Mouse (Mus musculus) large intestine, adult 2 months (tissue): ENCODE measurements around the gene Gpnmb. TPM values are rescaled to one million over a fixed set of nuclear protein-coding genes. Genes with fewer than 3 reads are reported as not detected.

Experiments
- DNase-seq: peaks from one replicate; pipeline ENCODE4 v3.0.0-alpha.2; 2012; ENCODE audit warnings: low read depth, low spot score
- WGBS: fragments of 180-500 bp; shearing (Covaris S2); methylation state at CpG from one replicate; pipeline ENCODE4 v1.1.7; 2018; 5-methylcytosine and 5-hydroxymethylcytosine counted together
- polyA plus RNA-seq: library from polyadenylated mRNA; depleted of rRNA; stranded (reverse); fragments of >200 nt; gene quantifications from 2 replicates; pipeline ENCODE4 v1.2.3, GENCODE M21; 2012

The Gpnmb gene
- polyA plus RNA-seq, 1 experiment: 2.4 TPM

DNA sequence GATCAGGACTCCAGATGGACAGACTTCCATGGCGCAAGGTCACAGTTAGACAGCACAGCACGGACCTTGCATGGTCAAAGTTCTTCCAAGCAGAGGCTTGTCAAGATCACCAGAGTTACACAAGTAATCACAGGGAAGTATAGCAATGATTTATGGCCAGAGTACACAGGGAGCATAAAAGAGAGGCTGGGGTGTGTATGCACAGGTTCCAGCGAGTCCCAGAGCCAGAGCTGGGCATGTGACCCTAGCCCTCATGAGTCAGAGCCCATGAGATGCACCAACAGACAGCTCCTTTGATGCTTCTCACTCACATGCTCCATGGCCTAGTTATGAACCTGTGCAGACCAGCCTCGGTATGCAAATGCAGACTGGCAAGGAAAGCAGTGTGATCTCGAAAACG, 8.3 kb upstream of the Gpnmb start:
- DNase-seq: peak; percentile 54
- 27% methylated on average over 6 of the region's 6 CpGs for WGBS

DNA sequence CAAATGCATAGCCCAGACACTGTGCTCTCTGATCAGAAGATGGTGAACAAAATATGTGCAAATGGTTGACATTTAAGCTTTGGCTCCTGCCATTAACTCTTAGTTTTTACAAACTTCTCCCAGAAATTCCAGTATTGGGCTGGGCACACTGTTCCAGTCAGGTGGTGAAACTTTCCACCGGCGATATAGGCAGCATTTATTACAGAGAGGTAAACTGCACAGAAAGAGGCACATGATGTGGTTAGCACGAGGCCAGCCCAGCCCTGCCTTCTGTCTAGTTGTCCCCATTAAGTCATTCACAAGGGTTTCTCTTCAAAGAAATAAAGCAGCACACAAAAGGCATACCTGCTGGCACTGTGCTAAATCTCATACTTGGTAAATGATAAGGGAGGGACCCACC, 7.6 kb upstream of the Gpnmb start:
- 29% methylated on average over 3 of the region's 3 CpGs for WGBS
- no peak for DNase-seq

DNA sequence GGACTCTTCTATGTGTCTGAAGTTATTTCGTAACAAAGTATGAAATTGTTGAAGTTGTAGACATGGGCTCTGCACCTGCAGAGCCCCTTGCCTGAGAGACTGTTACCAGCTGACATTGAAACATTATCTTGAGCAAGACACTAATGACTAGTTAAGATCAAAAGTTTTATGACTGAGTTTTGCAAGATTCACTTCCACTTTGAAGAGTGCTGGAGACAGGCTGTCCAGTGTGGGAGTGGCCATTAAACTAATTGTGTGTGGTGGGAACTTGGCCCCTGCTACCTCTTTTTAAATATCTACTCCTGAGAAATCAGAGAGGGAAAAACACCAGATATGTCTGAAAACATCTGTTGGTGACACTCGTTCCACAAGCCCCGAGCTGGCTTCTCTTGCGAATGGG, 5.1 kb upstream of the Gpnmb start:
- no peak for DNase-seq
- 71% methylated on average over 4 of the region's 4 CpGs for WGBS

DNA sequence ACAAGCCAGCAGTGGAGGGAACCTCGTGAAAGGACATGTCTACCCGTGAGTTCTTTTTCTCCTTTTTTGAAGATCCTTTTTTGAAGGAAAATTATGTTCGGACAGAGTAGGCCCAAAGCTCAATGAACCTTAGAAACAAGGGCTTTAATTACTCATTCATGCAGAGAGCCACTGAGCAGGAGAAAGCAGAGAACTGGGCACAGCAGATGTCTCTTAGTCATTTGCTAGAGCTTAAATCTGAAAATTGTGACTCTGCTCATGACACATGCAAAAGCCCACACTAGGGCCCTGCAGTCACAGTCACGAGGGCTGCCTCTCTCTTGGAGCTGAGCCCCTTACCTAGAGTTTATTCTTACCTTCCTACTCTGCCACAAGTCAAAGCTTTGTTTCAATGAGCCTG, 3.6 kb upstream of the Gpnmb start:
- no peak for DNase-seq
- WGBS: 83% methylated on average over 4 of the region's 4 CpGs

DNA sequence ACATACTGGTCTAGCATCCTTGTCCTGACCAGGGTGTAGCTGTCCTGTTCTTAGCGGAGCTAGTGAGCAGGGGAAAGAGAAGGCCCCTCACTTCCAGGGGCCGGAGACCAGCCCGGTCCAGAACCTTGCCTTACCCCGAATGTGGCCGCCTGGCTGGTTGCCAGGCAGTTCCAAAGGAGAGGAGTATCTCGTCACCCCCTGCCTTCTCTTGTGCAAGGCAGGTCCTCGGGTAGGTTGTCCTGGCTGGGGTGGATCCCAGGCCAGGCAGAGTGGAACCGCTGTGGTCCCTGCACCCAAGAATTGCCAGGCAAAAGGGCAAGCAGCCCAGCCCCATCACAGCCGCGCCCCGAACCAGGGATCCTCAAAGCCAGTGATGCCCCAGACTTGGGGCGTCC, 919 bp downstream of the Gpnmb start:
- WGBS: 41% methylated on average over 12 of the region's 12 CpGs
- DNase-seq: no peak

DNA sequence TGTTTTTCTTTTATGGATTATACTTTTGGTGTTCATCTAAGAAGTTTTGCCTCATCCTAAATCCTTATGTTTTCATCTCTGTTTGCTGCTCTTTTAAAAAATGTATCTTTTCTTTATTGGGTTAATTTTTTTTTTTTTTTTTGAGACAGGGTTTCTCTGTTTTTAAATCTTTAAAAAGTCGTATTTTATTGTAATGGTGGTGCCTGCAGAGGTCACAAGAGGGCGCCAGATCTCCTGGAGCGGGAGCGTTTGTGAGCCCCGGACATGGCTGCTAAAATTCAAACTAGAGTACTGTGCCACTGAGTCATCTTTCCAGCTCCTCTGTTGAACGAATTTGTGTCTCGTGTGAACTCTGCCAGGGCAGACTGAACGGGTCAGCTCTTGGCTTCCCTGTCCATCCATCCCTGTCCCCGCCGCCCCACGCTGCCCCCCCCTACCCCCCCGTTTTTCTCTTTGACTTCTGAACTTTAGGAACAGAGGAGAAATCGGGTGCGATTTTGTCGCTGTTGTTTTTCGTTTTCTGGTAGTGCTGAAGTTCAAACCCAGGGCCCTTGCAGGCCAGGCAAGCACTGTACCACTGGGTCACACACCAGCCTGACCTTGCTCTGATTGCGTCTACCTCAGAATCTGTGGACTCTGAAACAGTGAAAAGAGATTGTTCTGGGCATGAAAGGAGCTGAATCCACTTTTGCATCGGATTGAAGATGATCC, 3.3 kb downstream of the Gpnmb start:
- DNase-seq: no peak

DNA sequence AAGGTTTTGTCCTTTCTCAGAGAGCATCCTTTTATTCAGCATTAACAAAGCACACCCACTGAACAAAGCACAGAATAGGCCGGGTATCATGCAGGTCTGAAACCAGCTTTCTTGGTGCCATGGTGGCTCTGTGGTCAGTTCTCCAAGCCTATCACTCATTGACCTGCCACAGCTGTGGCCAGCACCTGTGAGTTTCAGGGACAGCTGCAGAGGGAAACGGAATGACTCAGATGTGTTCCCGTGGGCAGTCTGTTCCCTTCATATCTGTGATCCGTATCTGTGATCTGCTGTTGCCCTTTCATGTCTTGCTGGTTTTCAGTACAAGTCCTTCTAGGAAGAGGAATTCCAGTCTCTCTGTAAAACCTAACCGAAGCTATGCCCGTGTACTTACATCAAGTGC, 10.2 kb downstream of the Gpnmb start:
- WGBS: 73% methylated on average over 6 of the region's 6 CpGs
- DNase-seq: no peak

More for the DNA sequence above, 3.3 kb downstream of the Gpnmb start:
- WGBS: 14% methylated on average over 18 of the region's 18 CpGs

DNA sequence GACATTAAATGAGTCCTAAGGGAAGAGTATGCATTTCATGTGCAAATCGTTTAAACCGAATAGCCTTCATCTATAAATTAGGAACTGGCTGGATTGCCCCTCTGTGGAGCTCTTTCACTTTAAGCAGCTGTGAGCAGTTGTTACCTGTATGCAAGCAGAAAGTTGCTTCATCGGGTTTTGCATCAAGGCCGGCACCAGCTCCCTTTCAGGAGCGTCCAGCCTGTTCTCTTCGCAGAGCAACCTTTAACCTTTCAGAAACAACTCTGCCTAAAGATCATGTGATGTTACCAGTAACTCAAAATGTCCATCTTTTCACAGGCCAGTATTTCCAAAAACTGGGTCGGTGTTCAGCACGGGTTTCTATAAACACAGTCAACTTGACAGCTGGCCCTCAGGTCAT, 10.6 kb downstream of the Gpnmb start:
- 62% methylated on average over 8 of the region's 8 CpGs for WGBS
- no peak for DNase-seq

DNA sequence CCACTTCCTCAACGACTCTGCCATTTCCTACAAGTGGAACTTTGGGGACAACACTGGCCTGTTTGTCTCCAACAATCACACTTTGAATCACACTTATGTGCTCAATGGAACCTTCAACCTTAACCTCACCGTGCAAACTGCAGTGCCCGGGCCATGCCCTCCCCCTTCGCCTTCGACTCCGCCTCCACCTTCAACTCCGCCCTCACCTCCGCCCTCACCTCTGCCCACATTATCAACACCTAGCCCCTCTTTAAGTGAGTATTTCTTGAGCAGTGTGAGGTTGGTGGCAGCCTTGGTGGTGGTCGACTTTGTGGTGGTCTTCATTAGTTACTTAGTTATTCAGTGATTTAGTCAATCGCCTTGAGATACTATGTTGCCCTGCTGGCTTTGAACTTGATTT, 11.5 kb downstream of the Gpnmb start:
- WGBS: 62% methylated on average over 10 of the region's 10 CpGs
- no peak for DNase-seq

DNA sequence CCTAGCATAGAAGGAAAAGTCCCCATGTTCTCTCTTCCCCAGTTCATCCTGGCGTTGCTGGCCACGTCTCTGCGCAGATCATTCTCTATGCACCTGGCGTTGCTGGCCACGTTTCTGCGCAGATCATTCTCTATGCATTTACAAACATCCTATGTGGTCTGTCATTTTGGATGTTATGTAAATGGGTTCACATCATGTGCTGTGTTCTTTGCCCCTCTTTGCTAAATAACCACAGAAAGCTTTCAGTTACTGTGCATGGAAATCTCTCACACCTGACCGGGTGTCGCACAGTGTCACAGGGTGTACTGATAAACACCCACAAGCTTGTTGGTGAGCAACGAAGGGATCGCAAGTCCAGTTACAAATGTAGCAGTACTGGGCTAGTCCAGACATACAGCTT, 12.0 kb downstream of the Gpnmb start:
- DNase-seq: no peak
- WGBS: 88% methylated on average over 10 of the region's 10 CpGs

DNA sequence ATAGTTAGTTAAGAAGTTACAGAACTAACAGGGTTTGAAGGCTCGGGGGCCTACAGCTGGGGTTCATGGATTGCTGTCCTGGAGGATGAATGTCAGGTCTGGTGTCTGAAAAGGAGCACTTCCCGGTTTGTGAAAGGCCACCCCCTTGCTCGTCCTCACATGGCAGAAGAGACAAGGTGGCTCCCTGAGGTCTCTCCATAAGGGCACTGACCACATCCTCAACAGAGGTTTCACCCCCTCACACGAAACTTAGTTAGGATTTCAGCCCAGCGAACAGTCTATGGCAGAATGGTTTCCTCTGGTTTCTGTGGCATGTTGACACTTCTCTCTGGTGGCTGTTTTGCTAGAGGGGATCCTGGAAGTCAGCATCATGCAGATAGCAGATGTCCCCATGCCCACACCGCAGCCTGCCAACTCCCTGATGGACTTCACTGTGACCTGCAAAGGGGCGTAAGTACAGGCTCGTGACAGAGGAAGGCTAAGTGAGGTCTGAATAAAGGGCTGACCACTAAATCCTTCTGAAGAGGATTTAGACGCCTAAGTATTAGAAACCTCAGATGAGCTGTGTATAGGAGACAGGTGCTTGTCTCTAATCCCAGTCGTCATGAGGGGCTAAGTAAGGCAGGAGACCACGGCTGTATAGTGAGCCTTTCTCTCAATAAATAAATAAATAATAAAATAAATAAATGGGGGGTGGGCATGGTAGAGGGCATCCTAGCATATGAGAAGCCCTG, 14.5 kb downstream of the Gpnmb start:
- DNase-seq: no peak
- 69% methylated on average over 11 of the region's 11 CpGs for WGBS

DNA sequence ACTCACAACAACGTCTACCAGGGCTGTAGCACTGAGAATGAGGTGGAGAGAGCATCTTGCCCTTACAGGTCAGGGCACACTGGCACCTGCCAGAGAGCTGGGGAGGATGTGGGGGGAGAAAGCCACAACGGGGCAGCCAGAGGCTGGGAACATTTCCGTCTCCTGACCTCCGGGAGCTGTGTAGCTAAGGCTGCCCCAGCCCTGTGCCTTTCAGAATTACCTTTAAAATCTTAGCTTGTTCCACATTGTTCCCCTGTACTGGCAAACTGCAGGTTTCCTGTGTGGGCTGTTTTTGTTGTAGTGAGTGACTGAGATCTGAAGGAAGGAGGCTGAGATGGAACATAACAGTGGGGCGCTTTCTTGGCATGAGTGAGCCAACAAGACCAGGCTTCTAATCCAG, 15.8 kb downstream of the Gpnmb start:
- no peak for DNase-seq
- WGBS: 54% methylated on average over 5 of the region's 5 CpGs

DNA sequence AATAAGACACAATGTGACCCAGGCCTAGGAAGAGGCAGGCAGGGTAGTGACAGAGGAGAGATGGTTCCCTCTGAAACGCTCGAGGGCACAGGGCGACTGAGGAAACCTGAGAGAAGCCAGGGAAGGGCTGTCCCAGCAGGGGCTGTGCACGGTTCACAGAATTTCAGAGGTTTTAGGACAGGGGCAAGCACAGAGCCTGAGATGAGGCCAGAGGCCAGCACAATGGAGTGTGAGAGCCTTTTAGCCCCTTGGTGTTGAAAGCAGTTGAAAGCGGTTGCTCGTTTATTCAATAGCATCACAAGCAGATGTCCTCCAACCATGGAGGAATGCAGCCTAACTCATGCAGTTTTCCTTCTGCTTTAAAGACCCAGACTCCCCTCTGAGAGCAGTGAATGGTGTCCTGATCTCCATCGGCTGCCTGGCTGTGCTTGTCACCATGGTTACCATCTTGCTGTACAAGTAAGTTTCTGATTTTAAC, 18.9 kb downstream of the Gpnmb start:
- no peak for DNase-seq
- WGBS: 62% methylated on average over 7 of the region's 7 CpGs

DNA sequence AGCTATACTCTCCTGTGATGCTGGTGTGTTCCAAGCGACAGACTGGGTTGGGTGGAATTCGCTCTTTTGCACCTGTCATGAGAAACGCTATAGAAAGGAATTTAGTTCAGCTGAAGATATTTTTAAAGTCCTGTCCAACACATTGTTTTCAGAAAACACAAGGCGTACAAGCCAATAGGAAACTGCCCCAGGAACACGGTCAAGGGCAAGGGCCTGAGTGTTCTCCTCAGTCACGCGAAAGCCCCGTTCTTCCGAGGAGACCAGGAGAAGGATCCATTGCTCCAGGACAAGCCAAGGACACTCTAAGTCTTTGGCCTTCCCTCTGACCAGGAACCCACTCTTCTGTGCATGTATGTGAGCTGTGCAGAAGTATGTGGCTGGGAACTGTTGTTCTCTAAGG, 19.7 kb downstream of the Gpnmb start:
- WGBS: 83% methylated on average over 9 of the region's 9 CpGs
- DNase-seq: no peak

DNA sequence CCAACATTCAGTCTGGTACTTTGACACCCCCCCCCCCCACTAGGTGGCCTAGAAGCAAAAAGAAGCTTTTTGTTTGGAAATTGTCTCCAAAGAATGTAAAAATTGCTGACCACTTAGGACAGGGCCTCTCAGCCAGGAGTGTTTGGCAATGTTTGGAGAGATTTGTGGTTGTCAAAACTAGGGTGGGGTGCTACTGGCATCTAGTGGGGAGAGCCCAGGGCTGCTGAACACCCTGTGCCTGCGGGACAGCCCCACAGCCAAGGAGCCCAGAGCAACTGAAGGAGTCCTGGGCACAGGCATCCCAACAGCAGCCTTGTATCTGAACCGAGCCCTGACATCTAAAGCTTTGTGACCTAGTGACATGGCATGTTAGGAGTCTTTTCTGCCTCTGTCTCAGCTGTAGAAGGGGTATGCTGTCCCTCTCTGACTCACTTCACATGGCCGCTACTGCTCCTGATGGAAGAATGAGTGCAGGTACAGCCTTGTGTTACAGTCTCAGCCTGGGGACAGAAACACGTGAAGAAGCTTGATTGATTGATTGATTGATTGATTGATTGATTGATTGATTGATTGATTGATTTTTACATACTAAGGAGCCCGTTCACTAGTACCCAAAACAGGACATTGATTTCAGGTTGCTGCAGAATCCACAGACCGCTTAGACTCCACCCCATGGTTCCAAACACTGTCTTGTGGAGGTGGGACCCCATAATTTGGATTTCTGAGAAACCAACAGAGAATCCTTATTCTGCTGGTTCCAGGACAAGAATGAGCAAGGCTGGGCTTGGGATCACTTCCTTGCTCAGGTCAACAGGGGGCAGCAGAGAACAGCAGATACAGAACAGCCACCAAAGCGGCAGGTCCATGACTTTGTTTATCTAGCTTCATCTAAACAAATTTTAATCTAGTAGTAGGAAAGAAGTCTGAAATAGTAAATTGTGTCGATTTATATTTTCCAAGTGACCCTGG, 21.0 kb downstream of the Gpnmb start:
- WGBS: 36% methylated on average over 8 of the region's 8 CpGs
- peak; percentile 45 for DNase-seq

DNA sequence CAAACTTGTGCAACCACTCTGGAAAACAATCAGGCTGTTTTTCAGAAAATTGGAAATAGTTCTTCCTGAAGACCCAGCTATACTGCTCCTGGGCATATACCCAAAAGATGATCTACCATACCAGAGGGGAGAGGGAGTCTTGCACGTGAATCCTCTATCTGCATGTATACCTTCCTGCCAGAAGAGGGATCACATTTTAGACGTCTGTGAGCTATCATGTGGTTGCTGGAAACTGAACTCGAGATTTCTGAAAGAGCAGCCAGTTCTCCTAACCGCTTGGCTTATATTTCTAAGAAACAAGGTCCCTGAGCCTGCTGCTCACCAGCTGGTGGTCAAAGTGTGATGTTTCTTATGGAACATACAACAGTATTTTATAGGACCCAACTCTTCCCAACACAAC, 32.0 kb downstream of the Gpnmb start:
- WGBS: 33% methylated on average over 4 of the region's 4 CpGs
- DNase-seq: no peak

DNA sequence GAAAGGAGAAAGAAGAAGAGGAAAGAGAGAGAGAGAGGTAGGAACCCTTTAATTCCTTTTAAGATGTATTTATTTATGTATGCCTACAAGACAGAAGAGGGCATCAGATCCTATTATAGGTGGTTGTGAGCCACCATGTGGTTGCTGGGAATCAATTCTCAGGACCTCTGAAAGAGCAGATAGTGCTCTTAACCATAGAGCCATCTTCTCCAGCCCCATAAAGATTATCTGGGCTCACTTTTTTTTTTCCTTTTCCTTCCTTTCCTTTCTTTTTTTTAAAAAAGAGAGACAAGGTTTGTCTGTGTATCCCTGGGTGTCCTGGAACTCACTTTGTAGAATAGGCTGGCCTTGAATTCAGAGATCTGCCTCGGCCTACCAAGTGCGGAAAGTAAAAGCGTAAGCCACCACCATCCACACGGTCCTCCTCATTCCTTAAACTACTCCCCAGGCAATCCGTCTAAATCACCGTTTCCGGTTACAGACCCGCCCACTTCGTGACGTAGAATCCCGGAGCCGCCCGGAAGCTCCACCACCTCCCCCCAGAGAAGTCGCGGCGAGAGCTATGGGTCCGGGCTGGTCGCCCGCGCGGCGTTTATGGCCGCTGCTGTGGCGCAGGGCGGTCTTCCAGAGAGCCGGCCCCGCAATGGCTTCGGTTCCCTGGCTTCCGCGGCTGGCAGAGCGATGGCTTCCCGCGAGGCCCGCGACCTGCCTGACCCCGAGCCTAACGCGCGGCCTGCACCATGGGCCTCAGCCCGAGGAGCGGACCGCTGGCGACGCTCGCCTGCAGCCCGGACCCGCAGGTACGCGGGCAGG, 37.2 kb downstream of the Gpnmb start, which contains the start of gene Malsu1:
TSS of gene Malsu1 (plus strand) at position 492 of the 813 bp plus-strand sequence.
- peak; percentile 88 for DNase-seq
- under 1% methylated on average over 49 of the region's 49 CpGs for WGBS

DNA sequence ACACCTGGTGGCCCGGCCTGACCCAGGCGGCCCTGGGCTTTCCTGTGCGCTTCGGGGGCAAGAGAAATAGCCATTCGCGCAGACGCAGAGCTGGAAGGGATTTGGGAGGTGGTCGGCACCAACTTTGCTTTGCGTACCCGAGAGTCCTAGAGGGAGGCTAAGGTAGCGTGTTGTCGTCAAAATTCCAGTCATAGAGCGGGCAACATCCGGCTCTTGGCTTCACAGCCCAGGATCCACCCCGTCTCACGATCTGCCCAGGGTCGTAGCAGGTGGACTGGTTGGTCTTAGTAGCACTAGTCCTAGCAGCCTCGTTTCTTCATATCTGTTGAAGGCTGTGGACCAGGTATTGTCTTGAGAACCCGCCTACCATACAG, 37.8 kb downstream of the Gpnmb start:
- WGBS: under 1% methylated on average over 19 of the region's 19 CpGs
- no peak for DNase-seq

DNA sequence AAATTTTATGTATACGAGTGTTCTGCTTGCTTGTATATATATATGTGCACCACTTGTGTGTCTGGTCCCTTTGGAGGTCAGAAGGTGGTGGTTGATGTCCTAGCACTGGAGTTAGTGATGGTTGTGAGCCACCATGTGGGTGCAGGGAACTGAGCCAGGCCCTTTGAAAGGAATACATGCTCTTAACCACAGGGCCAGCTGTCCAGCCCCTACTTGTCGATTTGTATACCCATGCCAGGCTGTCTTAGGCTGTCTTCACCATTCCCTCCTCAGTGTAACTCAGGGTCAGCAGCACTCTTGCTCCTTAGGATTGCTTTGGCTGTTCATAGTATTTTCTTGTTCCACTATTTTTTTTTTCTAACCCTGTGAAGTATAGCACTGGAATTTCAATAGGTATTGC, 41.5 kb downstream of the Gpnmb start:
- WGBS: 87% methylated on average over 2 of the region's 2 CpGs

More for the DNA sequence above, 41.5 kb downstream of the Gpnmb start:
- DNase-seq: no peak
